Mouse (Mus musculus) liver, postnatal 0 days (tissue): Measurements from ENCODE around the gene Spi1.

Experiments
- CTCF ChIP-seq: sonication (generic); IDR thresholded peaks from 2 replicates; pipeline ENCODE4 v1.5.1; 2016; ENCODE audit warnings: antibody characterized with exemption, low read depth
- EP300 ChIP-seq: IDR thresholded peaks from 2 replicates; pipeline ENCODE4 v1.6.1; 2016; ENCODE audit warnings: antibody characterized with exemption, low read depth, mild to moderate bottlenecking

DNA sequence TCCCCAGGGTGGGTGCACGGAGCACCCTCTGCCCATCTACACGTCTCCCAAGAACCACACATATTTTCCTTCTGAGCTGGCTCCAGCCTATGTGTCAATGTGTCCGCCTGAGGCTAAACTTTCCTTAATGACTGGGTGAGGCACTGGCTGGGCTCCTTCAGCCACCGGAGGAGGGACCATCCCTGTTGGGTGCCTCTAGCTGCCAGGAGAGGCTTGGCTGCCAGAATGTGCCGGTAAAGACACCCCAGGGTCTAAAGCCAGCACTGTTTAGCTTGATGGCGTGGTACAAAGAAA lies 13.4 kb upstream of the Spi1 start:
- TF ChIP-seq CTCF (no peak), EP300 (no peak)
